Mouse (Mus musculus): ENCODE measurements at regions not wholly inside any gene's neighbourhood (a gene's known extent, or its start where the extent isn't known, plus 50 kb on each side); places are given as distances from the start of the nearest gene placed in this dataset.

GRCm38 (mm10) chr10:3630763-3631223, 90.8 kb downstream of the Iyd start:
- H3K4me3 ChIP-seq (replicated peaks; ENCODE audit: low read length) = no peak overlapping the region
- peaks cover 3% of the 10 kb centered on the region; the same call in 1 of the 2 replicates for H3K4me1 ChIP-seq (ENCODE audit: control insufficient read depth, insufficient read depth, low read length)
- no peaks in the 10 kb centered on the region for H3K36me3 ChIP-seq (ENCODE audit: control insufficient read depth, insufficient read depth, low read length)
- WGBS = 35% methylated on average over 5 of the region's 5 CpGs
- H3K9me3 ChIP-seq (replicated peaks; ENCODE audit: control insufficient read depth, low read length) = no peaks in the 10 kb centered on the region
- no peak overlapping the region for H3K27ac ChIP-seq (ENCODE audit: low read length)
- no peak overlapping the region for H3K9ac ChIP-seq (ENCODE audit: low read length)
- ATAC-seq (ENCODE audit: insufficient read depth, low FRiP score) = no peak
- H3K4me2 ChIP-seq (ENCODE audit: low read depth, low read length) = no peak overlapping the region
- H3K27me3 ChIP-seq (ENCODE audit: control insufficient read depth, insufficient read depth, low read length) = no peaks in the 10 kb centered on the region

GRCm38 (mm10) chr10:3633871-3634496, 93.9 kb downstream of the Iyd start:
- Histone ChIP-seq H3K36me3 (ENCODE audit: control insufficient read depth, insufficient read depth, low read length) (no peaks in the 10 kb centered on the region), H3K4me2 (ENCODE audit: low read depth, low read length) (no peak overlapping the region), H3K9ac (ENCODE audit: low read length) (no peak overlapping the region), H3K27me3 (ENCODE audit: control insufficient read depth, insufficient read depth, low read length) (no peaks in the 10 kb centered on the region), H3K4me1 (ENCODE audit: control insufficient read depth, insufficient read depth, low read length) (peaks cover 3% of the 10 kb centered on the region; the same call in 1 of the 2 replicates), H3K9me3 (replicated peaks; ENCODE audit: control insufficient read depth, low read length) (no peaks in the 10 kb centered on the region), H3K4me3 (replicated peaks; ENCODE audit: low read length) (no peak overlapping the region), H3K27ac (ENCODE audit: low read length) (peak overlapping the region; percentile 76)
- peak; percentile 82 for ATAC-seq (ENCODE audit: insufficient read depth, low FRiP score)
- 33% methylated on average over 5 of the region's 5 CpGs for WGBS

- H3K4me3 ChIP-seq (replicated peaks; ENCODE audit: low read length) = no peak overlapping the region
- no peak overlapping the region for H3K9ac ChIP-seq (ENCODE audit: low read length)
- H3K27ac ChIP-seq (ENCODE audit: low read length) = no peak overlapping the region
- no peaks in the 10 kb centered on the region; the same call in 1 of the 2 replicates for H3K4me1 ChIP-seq (ENCODE audit: control insufficient read depth, insufficient read depth, low read length)
- H3K36me3 ChIP-seq (ENCODE audit: control insufficient read depth, insufficient read depth, low read length) = no peaks in the 10 kb centered on the region
- no peaks in the 10 kb centered on the region for H3K27me3 ChIP-seq (ENCODE audit: control insufficient read depth, insufficient read depth, low read length)
- H3K4me2 ChIP-seq (ENCODE audit: low read depth, low read length) = no peak overlapping the region
- ATAC-seq (ENCODE audit: insufficient read depth, low FRiP score) = no peak
- H3K9me3 ChIP-seq (replicated peaks; ENCODE audit: control insufficient read depth, low read length) = no peaks in the 10 kb centered on the region
- 79% methylated on average over 5 of the region's 5 CpGs for WGBS
These were observed 96.1 kb upstream of the Plekhg1 start for GRCm38 (mm10) chr10:3644111-3644510.

GRCm38 (mm10) chr10:3645030-3645429, 95.1 kb upstream of the Plekhg1 start:
- Histone ChIP-seq H3K4me3 (replicated peaks; ENCODE audit: low read length) (no peak overlapping the region), H3K9me3 (replicated peaks; ENCODE audit: control insufficient read depth, low read length) (no peaks in the 10 kb centered on the region), H3K4me1 (ENCODE audit: control insufficient read depth, insufficient read depth, low read length) (no peaks in the 10 kb centered on the region; the same call in 1 of the 2 replicates), H3K9ac (ENCODE audit: low read length) (no peak overlapping the region), H3K36me3 (ENCODE audit: control insufficient read depth, insufficient read depth, low read length) (no peaks in the 10 kb centered on the region), H3K4me2 (ENCODE audit: low read depth, low read length) (no peak overlapping the region), H3K27ac (ENCODE audit: low read length) (no peak overlapping the region), H3K27me3 (ENCODE audit: control insufficient read depth, insufficient read depth, low read length) (no peaks in the 10 kb centered on the region)
- 39% methylated on average over 5 of the region's 5 CpGs for WGBS
- ATAC-seq (ENCODE audit: insufficient read depth, low FRiP score) = no peak

- 58% methylated on average over 6 of the region's 6 CpGs for WGBS
- H3K27me3 ChIP-seq (ENCODE audit: control insufficient read depth, insufficient read depth, low read length) = no peaks in the 10 kb centered on the region
- H3K4me3 ChIP-seq (replicated peaks; ENCODE audit: low read length) = no peak overlapping the region
- no peak overlapping the region for H3K27ac ChIP-seq (ENCODE audit: low read length)
- no peaks in the 10 kb centered on the region; the same call in 1 of the 2 replicates for H3K4me1 ChIP-seq (ENCODE audit: control insufficient read depth, insufficient read depth, low read length)
- no peak for ATAC-seq (ENCODE audit: insufficient read depth, low FRiP score)
- H3K9me3 ChIP-seq (replicated peaks; ENCODE audit: control insufficient read depth, low read length) = no peaks in the 10 kb centered on the region
- H3K9ac ChIP-seq (ENCODE audit: low read length) = no peak overlapping the region
- H3K36me3 ChIP-seq (ENCODE audit: control insufficient read depth, insufficient read depth, low read length) = no peaks in the 10 kb centered on the region
- H3K4me2 ChIP-seq (ENCODE audit: low read depth, low read length) = no peak overlapping the region
These were observed 93.8 kb upstream of the Plekhg1 start for GRCm38 (mm10) chr10:3646151-3646910.

- Histone ChIP-seq H3K4me1 (ENCODE audit: control insufficient read depth, insufficient read depth, low read length) (no peaks in the 10 kb centered on the region; the same call in 1 of the 2 replicates), H3K27me3 (ENCODE audit: control insufficient read depth, insufficient read depth, low read length) (no peaks in the 10 kb centered on the region), H3K9ac (ENCODE audit: low read length) (no peak overlapping the region), H3K36me3 (ENCODE audit: control insufficient read depth, insufficient read depth, low read length) (no peaks in the 10 kb centered on the region), H3K9me3 (replicated peaks; ENCODE audit: control insufficient read depth, low read length) (no peaks in the 10 kb centered on the region), H3K27ac (ENCODE audit: low read length) (no peak overlapping the region), H3K4me2 (ENCODE audit: low read depth, low read length) (no peak overlapping the region), H3K4me3 (replicated peaks; ENCODE audit: low read length) (no peak overlapping the region)
- peak; percentile 56; the same call in 1 of the 2 replicates for ATAC-seq (ENCODE audit: insufficient read depth, low FRiP score)
- 46% methylated on average over 7 of the region's 7 CpGs for WGBS
These were observed 92.1 kb upstream of the Plekhg1 start for GRCm38 (mm10) chr10:3647811-3648731.

- Histone ChIP-seq H3K9me3 (replicated peaks; ENCODE audit: control insufficient read depth, low read length) (no peaks in the 10 kb centered on the region), H3K36me3 (ENCODE audit: control insufficient read depth, insufficient read depth, low read length) (no peaks in the 10 kb centered on the region), H3K4me2 (ENCODE audit: low read depth, low read length) (no peak overlapping the region), H3K27ac (ENCODE audit: low read length) (no peak overlapping the region), H3K4me1 (ENCODE audit: control insufficient read depth, insufficient read depth, low read length) (no peaks in the 10 kb centered on the region; the same call in 1 of the 2 replicates), H3K9ac (ENCODE audit: low read length) (no peak overlapping the region), H3K4me3 (replicated peaks; ENCODE audit: low read length) (no peak overlapping the region), H3K27me3 (ENCODE audit: control insufficient read depth, insufficient read depth, low read length) (no peaks in the 10 kb centered on the region)
- WGBS = 38% methylated on average over 1 of the region's 1 CpGs
- ATAC-seq (ENCODE audit: insufficient read depth, low FRiP score) = no peak
These were observed 90.2 kb upstream of the Plekhg1 start for GRCm38 (mm10) chr10:3649983-3650382.

GRCm38 (mm10) chr10:3650561-3650960, 89.6 kb upstream of the Plekhg1 start:
- Histone ChIP-seq H3K4me3 (replicated peaks; ENCODE audit: low read length) (no peak overlapping the region), H3K36me3 (ENCODE audit: control insufficient read depth, insufficient read depth, low read length) (no peaks in the 10 kb centered on the region), H3K4me1 (ENCODE audit: control insufficient read depth, insufficient read depth, low read length) (no peaks in the 10 kb centered on the region; the same call in 1 of the 2 replicates), H3K27ac (ENCODE audit: low read length) (no peak overlapping the region), H3K27me3 (ENCODE audit: control insufficient read depth, insufficient read depth, low read length) (no peaks in the 10 kb centered on the region), H3K9me3 (replicated peaks; ENCODE audit: control insufficient read depth, low read length) (no peaks in the 10 kb centered on the region), H3K4me2 (ENCODE audit: low read depth, low read length) (no peak overlapping the region), H3K9ac (ENCODE audit: low read length) (no peak overlapping the region)
- WGBS = 77% methylated on average over 6 of the region's 6 CpGs
- no peak for ATAC-seq (ENCODE audit: insufficient read depth, low FRiP score)

Data from stomach, embryonic 16.5 days (tissue).